Mouse (Mus musculus): ENCODE measurements around the gene Klc4.

DNA sequence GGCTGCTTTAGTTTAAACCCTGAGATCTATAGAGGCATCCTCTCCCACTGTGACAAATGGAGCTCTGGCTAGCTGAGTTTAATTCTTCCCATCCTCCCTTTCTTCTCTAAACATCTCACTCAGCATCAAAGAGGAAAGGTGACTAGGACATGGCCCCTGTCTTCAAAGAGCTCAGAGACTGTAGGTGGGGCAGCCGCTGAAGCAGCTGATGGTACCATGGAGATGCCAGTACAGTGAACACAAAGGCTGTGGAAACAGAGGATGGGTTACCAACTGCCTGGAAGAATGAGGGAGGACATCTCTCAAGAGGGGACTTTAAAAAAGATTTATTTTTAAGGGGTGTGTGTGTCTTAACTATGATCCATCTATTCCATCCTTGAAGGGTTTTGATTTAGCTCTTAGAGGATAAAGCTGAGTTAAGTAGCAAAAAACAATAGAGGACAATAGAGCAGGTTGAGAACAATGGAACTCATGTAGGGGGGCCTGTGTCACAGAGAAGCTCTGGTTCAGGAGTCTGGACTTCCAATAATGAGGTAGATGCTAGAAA lies 48.8 kb upstream of the Klc4 start:
- TF ChIP-seq POLR2A (IDR thresholded peaks at IDR 0.05; ENCODE audit: low read depth, low read length) (no peak), CTCF (IDR thresholded peaks at IDR 0.05; ENCODE audit: extremely low read depth, insufficient read length, insufficient replicate concordance, low read depth, low read length) (no peak)
